Mouse (Mus musculus) bone marrow macrophage, adult 2 months (primary cell): ENCODE results near the gene Dusp16.

Source experiments
- CTCF ChIP-seq: IDR thresholded peaks from 2 replicates; pipeline ENCODE4 v1.5.1; 2012; ENCODE audit warnings: low read depth, mild to moderate bottlenecking, low read length, moderate library complexity
- POLR2A ChIP-seq: IDR thresholded peaks from 2 replicates; pipeline ENCODE4 v1.6.1; 2012; ENCODE audit warnings: mild to moderate bottlenecking, low read depth, low read length, borderline replicate concordance

- TF ChIP-seq CTCF (no peak), POLR2A (no peak)
Observed at GRCm38 (mm10) chr6:134696146-134696545, 96.3 kb downstream of the Dusp16 start.
